Mouse (Mus musculus): ENCODE results near the gene Setd3. TPM values are rescaled to one million over a fixed set of nuclear protein-coding genes. Genes with fewer than 3 reads are reported as not detected.
A peak's percentile ranks its signal among the peaks of the same experiment; 100 is the strongest.

Gene Setd3
- polyA plus RNA-seq, 1 experiment from 2014 or later: 70.6 TPM

DNA sequence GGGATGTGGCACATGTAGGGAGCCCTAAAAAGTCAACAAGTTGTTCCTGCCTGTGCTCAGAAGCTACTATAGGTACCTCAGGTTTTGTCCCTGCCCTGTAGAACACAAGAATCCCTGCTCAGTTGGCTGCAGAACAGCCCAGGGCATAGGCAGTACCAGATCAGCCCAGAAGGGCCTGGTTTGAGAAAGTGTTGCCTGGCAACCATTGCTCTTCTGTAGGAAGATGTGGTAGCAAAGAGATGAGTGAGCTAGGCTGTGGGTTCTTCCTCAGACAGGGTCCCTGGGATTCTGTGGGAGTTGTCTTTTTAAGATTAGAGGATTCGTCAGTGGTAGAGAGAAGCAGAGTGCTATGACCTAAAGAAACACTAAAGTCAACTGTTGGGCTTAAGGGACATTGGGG is 21.0 kb upstream of the Setd3 start:
- 72% methylated on average over 1 of the region's 1 CpGs for WGBS
- no peaks in the 10 kb centered on the region for H3K27me3 ChIP-seq
- no peak overlapping the region for H3K4me2 ChIP-seq
- no peak overlapping the region for H3K4me3 ChIP-seq
- H3K27ac ChIP-seq: no peak overlapping the region
- no peak overlapping the region for H3K9ac ChIP-seq
- H3K4me1 ChIP-seq (replicated peaks): no peaks in the 10 kb centered on the region
- no peaks in the 10 kb centered on the region for H3K9me3 ChIP-seq (replicated peaks)
- no peak for ATAC-seq (replicated peaks; ENCODE audit: insufficient number of reproducible peaks, insufficient read depth, low FRiP score, low read depth)
- H3K36me3 ChIP-seq: peaks cover 85% of the 10 kb centered on the region

- H3K4me2 ChIP-seq: no peak overlapping the region
- WGBS: 81% methylated on average over 4 of the region's 4 CpGs
- ATAC-seq (replicated peaks; ENCODE audit: insufficient number of reproducible peaks, insufficient read depth, low FRiP score, low read depth): no peak
- H3K27me3 ChIP-seq: no peaks in the 10 kb centered on the region
- no peaks in the 10 kb centered on the region for H3K9me3 ChIP-seq (replicated peaks)
- no peak overlapping the region for H3K27ac ChIP-seq
- no peaks in the 10 kb centered on the region for H3K4me1 ChIP-seq (replicated peaks)
- peaks cover 91% of the 10 kb centered on the region for H3K36me3 ChIP-seq
- no peak overlapping the region for H3K9ac ChIP-seq
- H3K4me3 ChIP-seq: no peak overlapping the region
Measured at GRCm38 (mm10) chr12:108198447-108198846, 19.3 kb upstream of the Setd3 start.

GRCm38 (mm10) chr12:108195761-108196160 is 16.6 kb upstream of the Setd3 start:
- Histone ChIP-seq H3K4me1 (replicated peaks) (no peaks in the 10 kb centered on the region), H3K27me3 (no peaks in the 10 kb centered on the region), H3K9ac (no peak overlapping the region), H3K4me2 (no peak overlapping the region), H3K4me3 (no peak overlapping the region), H3K27ac (no peak overlapping the region), H3K36me3 (peaks cover 91% of the 10 kb centered on the region), H3K9me3 (replicated peaks) (no peaks in the 10 kb centered on the region)
- 94% methylated on average over 11 of the region's 11 CpGs for WGBS
- no peak for ATAC-seq (replicated peaks; ENCODE audit: insufficient number of reproducible peaks, insufficient read depth, low FRiP score, low read depth)

DNA sequence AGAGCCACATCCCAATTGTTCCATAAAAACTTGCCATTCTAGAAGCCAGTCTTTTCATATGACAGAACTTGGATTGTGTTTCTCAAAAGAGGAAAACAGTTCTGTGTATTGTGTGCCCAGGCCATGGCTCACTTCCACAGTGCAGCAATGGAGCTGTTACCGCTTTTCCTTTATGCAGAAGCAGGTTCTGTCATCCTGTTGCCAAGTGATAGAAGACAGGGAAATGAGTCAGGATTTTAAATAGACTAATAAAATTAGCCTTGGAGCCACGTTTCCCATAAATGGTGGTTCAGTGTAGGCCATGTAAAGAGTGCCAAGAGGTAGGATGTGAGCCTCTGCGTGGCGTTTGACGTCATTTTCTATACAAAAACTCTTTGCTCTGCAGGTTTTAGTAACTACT is 14.8 kb upstream of the Setd3 start:
- no peak for ATAC-seq (replicated peaks; ENCODE audit: insufficient number of reproducible peaks, insufficient read depth, low FRiP score, low read depth)
- H3K4me3 ChIP-seq: no peak overlapping the region
- 77% methylated on average over 5 of the region's 5 CpGs for WGBS
- H3K4me1 ChIP-seq (replicated peaks): no peaks in the 10 kb centered on the region
- no peak overlapping the region for H3K9ac ChIP-seq
- no peak overlapping the region; the same call in 1 of the 2 replicates for H3K27ac ChIP-seq
- H3K4me2 ChIP-seq: no peak overlapping the region
- H3K27me3 ChIP-seq: no peaks in the 10 kb centered on the region
- no peaks in the 10 kb centered on the region for H3K9me3 ChIP-seq (replicated peaks)
- peaks cover 90% of the 10 kb centered on the region for H3K36me3 ChIP-seq

DNA sequence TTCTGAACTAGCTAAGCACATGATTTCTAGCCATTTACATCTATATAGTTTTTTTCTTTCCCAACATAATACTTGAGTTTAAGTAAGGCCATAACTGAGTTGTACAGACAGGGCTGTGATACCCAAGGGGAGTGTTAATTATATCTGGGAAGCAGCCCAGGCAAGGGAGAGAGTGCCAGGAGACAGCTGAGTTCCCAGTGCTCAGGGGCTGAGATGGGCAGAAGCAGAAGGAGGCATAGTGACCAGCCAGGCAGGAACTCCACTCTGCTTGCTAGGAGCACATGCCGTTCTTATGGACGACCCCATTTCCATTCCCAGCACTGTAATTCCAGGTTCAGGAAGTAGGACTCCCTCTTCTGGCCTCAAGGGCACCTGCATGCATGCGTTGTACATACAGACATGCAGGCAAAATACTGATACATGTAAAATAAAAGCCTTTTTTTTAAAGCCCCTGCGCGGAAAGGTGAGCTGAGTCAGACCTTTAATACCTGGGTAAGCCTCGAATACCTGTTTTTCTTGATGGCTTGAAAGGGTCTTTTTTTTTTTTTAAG is 8.5 kb upstream of the Setd3 start:
- no peak overlapping the region for H3K4me3 ChIP-seq
- H3K27me3 ChIP-seq: no peaks in the 10 kb centered on the region
- H3K4me2 ChIP-seq: no peak overlapping the region
- no peaks in the 10 kb centered on the region for H3K9me3 ChIP-seq (replicated peaks)
- H3K9ac ChIP-seq: no peak overlapping the region
- no peaks in the 10 kb centered on the region for H3K4me1 ChIP-seq (replicated peaks)
- WGBS: 94% methylated on average over 6 of the region's 6 CpGs
- H3K27ac ChIP-seq: no peak overlapping the region
- ATAC-seq (replicated peaks; ENCODE audit: insufficient number of reproducible peaks, insufficient read depth, low FRiP score, low read depth): no peak
- H3K36me3 ChIP-seq: peaks cover 73% of the 10 kb centered on the region

DNA sequence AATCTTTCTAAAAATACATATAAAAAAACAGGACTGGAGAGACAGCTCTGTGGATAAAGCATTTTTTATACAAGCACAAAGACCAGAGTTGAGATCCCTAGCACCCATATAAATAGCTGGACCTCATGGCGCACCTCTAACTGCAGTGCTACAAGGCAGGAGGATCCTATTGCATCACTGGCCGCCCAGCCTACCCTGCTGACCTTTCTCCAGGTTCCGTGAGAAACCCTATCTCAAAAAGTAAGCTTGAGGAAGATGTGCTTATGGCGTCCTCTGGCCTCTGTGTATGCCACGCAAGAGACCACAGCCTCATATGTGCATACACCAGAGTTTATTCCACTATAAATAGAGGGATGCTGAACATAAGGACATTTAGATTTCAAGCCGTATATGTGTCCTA is 2.6 kb upstream of the Setd3 start:
- 89% methylated on average over 6 of the region's 6 CpGs for WGBS
- H3K36me3 ChIP-seq: peaks cover 29% of the 10 kb centered on the region
- H3K9ac ChIP-seq: no peak overlapping the region
- no peak for ATAC-seq (replicated peaks; ENCODE audit: insufficient number of reproducible peaks, insufficient read depth, low FRiP score, low read depth)
- H3K27me3 ChIP-seq: no peaks in the 10 kb centered on the region
- H3K4me3 ChIP-seq: no peak overlapping the region
- peaks cover 22% of the 10 kb centered on the region for H3K4me1 ChIP-seq (replicated peaks)
- no peak overlapping the region for H3K27ac ChIP-seq
- no peaks in the 10 kb centered on the region for H3K9me3 ChIP-seq (replicated peaks)
- H3K4me2 ChIP-seq: no peak overlapping the region

GRCm38 (mm10) chr12:108179321-108180266 is 480 bp upstream of the Setd3 start, which contains the start of gene Ccnk:
TSS of gene Ccnk (plus strand) at chr12:108179579.
- H3K27ac ChIP-seq: peak within 1 kb of the TSS; percentile 92
- peaks cover 19% of the 10 kb centered on the region for H3K36me3 ChIP-seq
- no peaks in the 10 kb centered on the region for H3K9me3 ChIP-seq (replicated peaks)
- no peaks in the 10 kb centered on the region for H3K27me3 ChIP-seq
- peaks cover 23% of the 10 kb centered on the region for H3K4me1 ChIP-seq (replicated peaks)
- WGBS: under 1% methylated on average over 82 of the region's 82 CpGs
- peak within 1 kb of the TSS; percentile 94 for H3K4me3 ChIP-seq
- peak within 1 kb of the TSS; percentile 86 for H3K4me2 ChIP-seq
- peak within 1 kb of the TSS; percentile 98 for H3K9ac ChIP-seq
- ATAC-seq (replicated peaks; ENCODE audit: insufficient number of reproducible peaks, insufficient read depth, low FRiP score, low read depth): peak; percentile 97

DNA sequence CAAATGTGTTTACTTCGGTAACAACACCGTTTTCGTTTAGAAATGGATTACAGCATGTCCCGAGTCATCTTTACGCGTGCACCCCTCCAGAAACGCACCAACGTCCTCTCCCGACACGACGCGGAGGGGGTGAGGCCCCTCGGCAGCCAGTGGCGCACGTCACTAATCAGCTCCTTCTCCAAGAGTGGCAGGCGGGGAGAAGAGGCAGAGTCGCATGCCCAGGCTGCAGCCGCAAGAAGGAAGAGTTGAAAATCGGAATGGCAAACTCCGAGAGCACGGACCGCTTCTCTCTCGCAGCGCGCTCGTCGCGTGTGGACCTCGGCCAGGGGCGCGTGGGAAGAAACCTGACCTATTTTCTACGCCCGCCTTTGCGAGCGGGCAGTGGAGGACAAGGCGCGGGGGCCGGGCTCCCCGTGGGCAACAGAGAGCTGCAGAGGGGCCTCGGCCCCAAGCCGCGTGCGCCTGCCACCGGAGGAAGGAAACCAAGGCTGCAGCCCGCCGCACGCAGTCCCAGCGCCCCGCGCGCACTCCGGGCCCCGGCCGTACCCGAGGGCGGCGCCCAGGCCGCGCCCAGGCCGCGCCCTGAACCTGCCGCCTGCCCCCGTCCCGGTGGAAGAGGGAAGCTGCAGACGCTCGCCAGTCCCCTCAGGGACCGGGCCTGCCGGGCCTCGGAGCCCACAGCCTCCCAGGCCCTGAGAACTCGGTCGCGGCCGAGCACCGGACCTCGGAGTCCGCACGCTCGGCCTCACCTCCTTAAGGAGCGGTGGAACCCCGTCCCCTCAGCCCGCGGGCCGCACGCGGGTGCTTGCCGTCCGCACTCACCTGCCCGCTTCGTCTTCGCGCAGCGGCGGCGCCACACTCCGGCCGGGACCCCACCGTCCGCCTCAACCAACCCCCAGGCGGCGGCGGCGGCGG is 526 bp downstream of the Setd3 start:
- Histone ChIP-seq H3K4me3 (peak overlapping the region; percentile 94), H3K9me3 (replicated peaks) (no peaks in the 10 kb centered on the region), H3K9ac (peak overlapping the region; percentile 98), H3K27me3 (no peaks in the 10 kb centered on the region), H3K4me2 (peak overlapping the region; percentile 71), H3K27ac (peak overlapping the region; percentile 92), H3K4me1 (replicated peaks) (peaks cover 25% of the 10 kb centered on the region), H3K36me3 (peaks cover 12% of the 10 kb centered on the region)
- WGBS: under 1% methylated on average over 102 of the region's 103 CpGs
- peak; percentile 20 for ATAC-seq (replicated peaks; ENCODE audit: insufficient number of reproducible peaks, insufficient read depth, low FRiP score, low read depth)

DNA sequence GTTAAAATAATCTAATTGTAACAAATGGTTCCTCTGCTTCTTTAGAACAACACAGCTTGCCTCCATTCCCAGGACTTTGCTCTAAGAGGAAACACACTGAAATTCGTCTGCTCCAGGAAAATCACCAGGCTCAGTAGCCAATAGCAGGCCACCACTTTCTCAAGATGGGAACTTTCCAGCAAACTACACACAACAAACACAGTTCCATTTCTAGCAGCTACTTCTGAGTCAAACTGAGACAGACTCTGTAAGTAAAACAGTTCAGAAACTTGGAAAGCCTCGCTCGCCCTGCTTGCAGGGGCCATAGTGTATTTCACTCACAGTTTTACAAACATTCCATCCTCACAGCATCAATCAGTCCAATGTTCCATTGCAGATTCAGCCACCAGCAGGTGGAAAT is 2.7 kb downstream of the Setd3 start:
- H3K9me3 ChIP-seq (replicated peaks): no peaks in the 10 kb centered on the region
- no peak overlapping the region for H3K9ac ChIP-seq
- 73% methylated on average over 3 of the region's 3 CpGs for WGBS
- no peak overlapping the region for H3K4me3 ChIP-seq
- H3K4me1 ChIP-seq (replicated peaks): peaks cover 40% of the 10 kb centered on the region
- no peak for ATAC-seq (replicated peaks; ENCODE audit: insufficient number of reproducible peaks, insufficient read depth, low FRiP score, low read depth)
- no peak overlapping the region for H3K27ac ChIP-seq
- no peaks in the 10 kb centered on the region for H3K36me3 ChIP-seq
- no peak overlapping the region for H3K4me2 ChIP-seq
- no peaks in the 10 kb centered on the region for H3K27me3 ChIP-seq

DNA sequence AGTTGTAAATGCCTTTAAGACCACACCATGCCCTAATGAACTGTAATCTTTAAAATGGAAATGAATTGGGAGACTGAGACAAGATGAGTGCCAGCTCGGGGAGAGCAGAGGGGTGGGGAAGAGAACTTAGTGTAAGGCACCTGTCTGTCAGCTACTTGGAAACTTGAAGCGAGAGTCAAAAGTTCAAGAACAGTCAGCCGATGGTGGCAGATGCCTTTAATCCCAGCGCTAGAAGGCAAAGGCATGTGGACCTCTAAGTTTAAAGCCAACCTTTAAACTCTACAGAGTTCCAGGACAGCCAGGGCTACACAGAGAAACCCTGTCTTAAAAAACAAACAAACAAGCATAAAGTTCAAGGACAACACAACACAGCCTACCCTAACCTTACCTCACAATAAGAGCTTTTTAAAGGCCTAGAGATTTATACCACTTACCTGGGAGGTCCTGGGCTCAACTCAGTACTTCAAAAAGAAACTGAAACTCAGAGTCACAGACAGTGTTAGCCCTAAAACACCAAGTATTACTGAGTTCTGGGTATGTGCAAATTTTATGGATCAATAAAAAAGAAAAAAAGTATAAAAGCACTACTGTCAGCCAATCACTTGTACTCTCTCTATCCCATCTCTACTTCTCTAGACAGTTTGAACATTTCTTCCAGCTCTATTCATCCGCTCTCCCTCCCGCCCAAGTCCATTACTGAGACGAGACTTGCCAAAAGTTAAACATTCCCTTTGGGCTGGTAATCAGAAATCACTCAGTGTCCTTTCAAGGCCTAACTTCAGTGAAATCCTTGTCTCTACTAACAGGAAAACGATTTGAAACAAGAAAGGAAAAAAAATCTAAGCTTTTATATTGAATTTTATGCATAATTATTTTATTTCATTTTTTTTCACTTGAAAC is 4.3 kb downstream of the Setd3 start:
- H3K9me3 ChIP-seq (replicated peaks): no peaks in the 10 kb centered on the region
- H3K4me1 ChIP-seq (replicated peaks): peaks cover 39% of the 10 kb centered on the region
- no peak overlapping the region for H3K4me3 ChIP-seq
- ATAC-seq (replicated peaks; ENCODE audit: insufficient number of reproducible peaks, insufficient read depth, low FRiP score, low read depth): no peak
- H3K36me3 ChIP-seq: no peaks in the 10 kb centered on the region
- WGBS: 55% methylated on average over 8 of the region's 8 CpGs
- no peak overlapping the region for H3K4me2 ChIP-seq
- no peak overlapping the region for H3K9ac ChIP-seq
- H3K27me3 ChIP-seq: no peaks in the 10 kb centered on the region
- H3K27ac ChIP-seq: no peak overlapping the region
